Mouse (Mus musculus) kidney, embryonic 14.5 days (tissue): ENCODE data around the gene Crabp2. TPM values are rescaled to one million over a fixed set of nuclear protein-coding genes. Genes with fewer than 3 reads are reported as not detected.

ENCODE experiments used
- ATAC-seq: fragments of 200-750 bp; cut with Nextera tagmentation; 2 replicates; pipeline ENCODE4 v1.8.0; 2017; ENCODE audit warnings: moderate number of reproducible peaks, mild to moderate bottlenecking, moderate TSS enrichment, moderate library complexity; ENCODE audit not compliant: low FRiP score, low TSS enrichment
- H3K27ac ChIP-seq: fragments of 300-500 bp; sonication (generic); 2 replicates; pipeline ENCODE4 v1.5.1; 2014; ENCODE audit warnings: low read depth, mild to moderate bottlenecking, low read length, moderate library complexity, mixed read lengths
- H3K27me3 ChIP-seq: fragments of 300-500 bp; sonication (generic); 2 replicates; pipeline ENCODE4 v1.6.1; 2014; ENCODE audit warnings: mild to moderate bottlenecking, low read length; ENCODE audit not compliant: control insufficient read depth, insufficient read depth
- H3K36me3 ChIP-seq: fragments of 300-500 bp; sonication (generic); 2 replicates; pipeline ENCODE4 v1.6.1; 2014; ENCODE audit warnings: low read length, mixed read lengths; ENCODE audit not compliant: control insufficient read depth, insufficient read depth
- H3K4me1 ChIP-seq: fragments of 300-500 bp; sonication (generic); 2 replicates; pipeline ENCODE4 v1.6.1; 2014; ENCODE audit warnings: low read length, mixed read lengths; ENCODE audit not compliant: control insufficient read depth, insufficient read depth
- H3K4me2 ChIP-seq: fragments of 300-500 bp; sonication (generic); replicated peaks from 2 replicates; pipeline ENCODE4 v1.6.1; 2014; ENCODE audit warnings: low read depth, mild to moderate bottlenecking, low read length
- H3K4me3 ChIP-seq: fragments of 300-500 bp; sonication (generic); 2 replicates; pipeline ENCODE4 v1.5.1; 2014; ENCODE audit warnings: mild to moderate bottlenecking, low read length
- H3K9ac ChIP-seq: fragments of 300-500 bp; sonication (generic); 2 replicates; pipeline ENCODE4 v1.6.1; 2014; ENCODE audit warnings: low read depth, mild to moderate bottlenecking, low read length, moderate library complexity
- H3K9me3 ChIP-seq: fragments of 300-500 bp; sonication (generic); 2 replicates; pipeline ENCODE4 v1.6.1; 2016; ENCODE audit warnings: low read length; ENCODE audit not compliant: control insufficient read depth
- WGBS: fragments of 180-500 bp; shearing (Covaris S2); extraction: QIAGEN DNeasy Blood & Tissue Kit; methylation state at CpG from one replicate; pipeline ENCODE4 v1.1.7; 2014; 5-methylcytosine and 5-hydroxymethylcytosine counted together
- polyA plus RNA-seq: library from polyadenylated mRNA; unstranded; fragments of >200 nt; fragmentation: Nextera tagmentation; extraction: Ambion mirVana; gene quantifications from 2 replicates; pipeline ENCODE4 v1.2.1, GENCODE M21; 2014

Crabp2 gene
- polyA plus RNA-seq, 1 experiment from 2014 or later: 113 TPM

GRCm38 (mm10) chr3:87982836-87983601 is 34.6 kb downstream of the Crabp2 start:
- 5% methylated on average over 13 of the region's 13 CpGs for WGBS
- Histone ChIP-seq H3K4me3 (0 out of 2 replicates have a peak overlapping the region, but pooled peaks have one; percentile 10), H3K9ac (peak overlapping the region; percentile 54), H3K4me1 (peaks cover 79% of the 10 kb centered on the region), H3K27ac (peak overlapping the region; percentile 95), H3K4me2 (peak overlapping the region; percentile 32), H3K9me3 (no peaks in the 10 kb centered on the region), H3K27me3 (no peaks in the 10 kb centered on the region), H3K36me3 (peaks cover under 1% of the 10 kb centered on the region; the same call in 1 of the 2 replicates)
- ATAC-seq: peak; percentile 51

DNA sequence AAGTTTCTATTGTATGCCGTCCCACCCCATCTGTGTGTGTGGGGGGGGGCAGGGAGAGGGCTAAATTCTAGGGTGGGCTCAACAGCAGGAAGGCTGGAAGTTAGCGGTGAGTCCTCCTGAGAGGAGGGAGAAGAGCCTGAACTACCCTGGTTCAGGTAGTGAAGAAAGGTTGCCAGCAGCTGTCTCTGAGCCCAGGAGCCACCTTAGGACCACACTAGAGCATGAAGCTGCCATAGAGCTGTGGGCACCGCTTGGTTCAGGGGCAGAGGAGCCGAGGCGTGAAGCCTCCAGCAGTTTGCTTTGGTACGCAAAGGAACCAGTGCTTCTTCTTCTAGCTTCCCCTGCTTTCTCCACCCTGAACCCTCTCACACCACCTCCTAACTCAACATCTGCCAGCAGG is 35.2 kb downstream of the Crabp2 start:
- Histone ChIP-seq H3K9me3 (no peaks in the 10 kb centered on the region), H3K27ac (peak overlapping the region; percentile 95), H3K4me1 (peaks cover 76% of the 10 kb centered on the region), H3K9ac (peak overlapping the region; percentile 54; the same call in 1 of the 2 replicates), H3K4me3 (0 out of 2 replicates have a peak overlapping the region, but pooled peaks have one; percentile 10), H3K4me2 (peak overlapping the region; percentile 32), H3K27me3 (peaks cover 2% of the 10 kb centered on the region; the same call in 1 of the 2 replicates), H3K36me3 (no peaks in the 10 kb centered on the region)
- no peak for ATAC-seq
- 33% methylated on average over 6 of the region's 6 CpGs for WGBS

DNA sequence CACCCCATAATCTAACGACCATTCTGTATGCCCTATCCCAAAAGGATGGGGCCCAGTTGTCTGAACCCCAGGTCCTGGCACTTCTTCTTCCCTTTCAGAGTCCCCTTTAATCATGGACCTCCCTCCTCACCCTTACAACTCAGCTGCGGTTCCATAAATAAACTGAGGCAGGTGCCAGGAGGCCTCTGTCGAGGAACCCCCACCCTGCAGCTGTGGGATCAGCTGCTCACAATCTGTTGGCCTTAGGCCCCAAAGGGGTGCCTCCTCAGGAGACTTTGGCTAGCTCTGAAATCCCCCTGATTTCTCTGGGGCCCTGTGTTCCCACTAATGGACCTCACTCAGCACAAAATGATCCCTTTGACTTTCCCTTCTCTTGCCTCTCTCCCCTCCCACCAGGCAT is 35.6 kb downstream of the Crabp2 start:
- Histone ChIP-seq H3K27ac (peak overlapping the region; percentile 6; the same call in 1 of the 2 replicates), H3K4me2 (no peak overlapping the region), H3K4me3 (no peak overlapping the region), H3K9ac (no peak overlapping the region), H3K9me3 (no peaks in the 10 kb centered on the region), H3K27me3 (peaks cover 7% of the 10 kb centered on the region; the same call in 1 of the 2 replicates), H3K36me3 (no peaks in the 10 kb centered on the region), H3K4me1 (peaks cover 73% of the 10 kb centered on the region)
- WGBS: 41% methylated on average over 3 of the region's 3 CpGs
- ATAC-seq: no peak

DNA sequence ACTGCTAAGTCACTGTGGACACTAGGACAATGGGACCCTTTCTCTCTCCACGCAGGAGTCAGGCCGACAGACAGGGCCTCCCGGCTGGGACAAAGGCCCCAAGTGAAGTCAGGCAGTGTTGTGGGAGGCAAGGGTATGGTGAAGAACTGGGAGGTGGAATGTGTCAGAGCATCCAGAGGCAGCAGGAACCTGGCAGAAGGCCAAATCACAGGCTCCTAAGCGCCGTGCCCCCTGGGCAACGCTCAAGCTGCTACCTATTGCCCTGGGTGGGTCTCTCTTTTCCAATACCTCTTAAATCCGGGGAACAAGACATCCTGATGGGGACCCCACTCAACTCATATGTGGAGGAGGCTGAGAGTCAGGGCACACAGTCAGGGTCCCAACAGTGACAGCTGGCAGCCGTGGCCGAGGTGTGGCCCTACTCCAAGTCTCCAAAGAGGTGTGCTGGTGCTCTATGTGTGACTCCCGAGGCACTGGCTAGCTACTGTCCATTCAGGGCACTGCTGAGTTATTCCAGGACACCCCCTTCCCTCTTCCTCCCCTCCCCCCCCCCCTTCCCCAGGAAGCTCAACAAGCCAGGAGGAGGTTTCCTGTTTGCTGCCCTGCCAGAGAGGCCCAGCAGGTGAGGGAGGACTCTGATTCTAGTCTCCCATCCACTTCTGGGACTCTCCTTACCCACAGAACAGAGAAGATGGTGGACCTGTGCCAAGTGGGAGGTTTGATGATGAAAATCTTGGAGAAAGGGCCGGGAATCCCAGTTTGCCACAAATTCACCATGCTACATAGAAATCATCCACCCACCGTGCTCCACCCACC is 37.2 kb downstream of the Crabp2 start:
- Histone ChIP-seq H3K27me3 (peaks cover 16% of the 10 kb centered on the region), H3K9me3 (no peaks in the 10 kb centered on the region), H3K36me3 (no peaks in the 10 kb centered on the region), H3K4me1 (peaks cover 57% of the 10 kb centered on the region), H3K4me2 (no peak overlapping the region), H3K27ac (peak overlapping the region; percentile 67; the same call in 1 of the 2 replicates), H3K9ac (peak overlapping the region; percentile 12; the same call in 1 of the 2 replicates), H3K4me3 (no peak overlapping the region)
- no peak for ATAC-seq
- 35% methylated on average over 12 of the region's 12 CpGs for whole genome bisulfite sequencing

- Histone ChIP-seq H3K4me2 (peak overlapping the region; percentile 77), H3K27ac (peak overlapping the region; percentile 3; the same call in 1 of the 2 replicates), H3K9ac (peak overlapping the region; percentile 42; the same call in 1 of the 2 replicates), H3K27me3 (peaks cover 28% of the 10 kb centered on the region), H3K4me3 (peak overlapping the region; percentile 38), H3K9me3 (no peaks in the 10 kb centered on the region), H3K4me1 (peaks cover 45% of the 10 kb centered on the region), H3K36me3 (no peaks in the 10 kb centered on the region)
- WGBS: under 1% methylated on average over 17 of the region's 17 CpGs
- ATAC-seq: peak; percentile 83
Observed at GRCm38 (mm10) chr3:87986868-87987267, 38.4 kb downstream of the Crabp2 start.

GRCm38 (mm10) chr3:87987633-87988032 is 39.2 kb downstream of the Crabp2 start:
- WGBS: under 1% methylated on average over 15 of the region's 15 CpGs
- Histone ChIP-seq H3K9me3 (no peaks in the 10 kb centered on the region), H3K27ac (no peak overlapping the region), H3K4me1 (peaks cover 38% of the 10 kb centered on the region), H3K4me3 (peak overlapping the region; percentile 38), H3K4me2 (peak overlapping the region; percentile 77), H3K9ac (peak overlapping the region; percentile 42; the same call in 1 of the 2 replicates), H3K36me3 (no peaks in the 10 kb centered on the region), H3K27me3 (peaks cover 35% of the 10 kb centered on the region)
- peak; percentile 28 for ATAC-seq

DNA sequence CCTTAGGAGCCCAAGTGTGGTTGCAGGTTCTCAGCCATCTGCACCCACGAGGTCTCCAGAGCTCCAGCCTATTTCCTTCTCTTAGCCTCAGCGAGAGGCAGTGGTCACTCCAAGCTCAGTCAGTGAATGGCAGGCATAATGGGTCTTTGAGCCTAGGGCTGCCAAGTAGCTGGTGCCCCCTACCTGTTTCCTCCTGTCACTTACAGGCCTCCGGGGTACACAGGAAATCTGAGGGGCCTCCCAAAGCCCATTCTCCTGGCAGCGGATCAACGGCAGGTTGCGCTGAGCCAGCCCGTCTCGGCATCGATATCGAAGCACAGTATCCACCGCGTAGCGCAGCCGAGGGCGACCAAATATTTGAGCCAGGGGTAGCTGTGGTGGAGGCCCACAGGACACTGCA is 39.6 kb downstream of the Crabp2 start:
- H3K36me3 ChIP-seq: no peaks in the 10 kb centered on the region
- H3K9ac ChIP-seq: peak overlapping the region; percentile 42; the same call in 1 of the 2 replicates
- H3K27ac ChIP-seq: no peak overlapping the region
- H3K4me3 ChIP-seq: peak overlapping the region; percentile 38
- H3K4me1 ChIP-seq: peaks cover 33% of the 10 kb centered on the region
- no peaks in the 10 kb centered on the region for H3K9me3 ChIP-seq
- H3K4me2 ChIP-seq: peak overlapping the region; percentile 77
- H3K27me3 ChIP-seq: peaks cover 40% of the 10 kb centered on the region
- ATAC-seq: no peak
- 8% methylated on average over 15 of the region's 15 CpGs for WGBS

DNA sequence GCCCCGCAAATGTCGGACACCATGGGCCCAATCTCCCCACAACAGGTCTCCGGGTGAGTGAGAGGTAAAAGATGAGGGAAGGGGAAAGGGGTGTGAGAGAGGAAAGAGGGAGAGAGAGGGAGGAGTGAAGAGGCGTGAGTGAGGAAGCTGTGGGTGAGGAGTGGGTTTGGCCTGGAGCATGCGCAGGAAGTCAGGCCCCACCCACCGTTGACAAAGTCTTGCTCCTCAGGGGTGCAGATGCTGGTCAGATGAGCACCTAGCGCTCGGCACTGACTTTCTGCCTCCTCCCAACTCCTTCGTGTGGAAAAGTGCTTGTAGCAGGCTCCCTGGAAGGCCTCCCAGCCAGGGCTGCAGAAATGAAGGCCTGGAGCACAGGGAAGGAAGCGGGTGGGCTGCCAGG is 41.5 kb downstream of the Crabp2 start:
- H3K27ac ChIP-seq: no peak overlapping the region
- no peaks in the 10 kb centered on the region for H3K9me3 ChIP-seq
- H3K36me3 ChIP-seq: no peaks in the 10 kb centered on the region
- no peak overlapping the region for H3K9ac ChIP-seq
- H3K4me3 ChIP-seq: no peak overlapping the region
- H3K4me2 ChIP-seq: no peak overlapping the region
- 28% methylated on average over 10 of the region's 10 CpGs for WGBS
- peaks cover 19% of the 10 kb centered on the region for H3K4me1 ChIP-seq
- no peak for ATAC-seq
- peaks cover 58% of the 10 kb centered on the region for H3K27me3 ChIP-seq
